Mouse (Mus musculus) heart, adult 8-10 months (tissue): ENCODE data around the gene Gm5105. TPM values are rescaled to one million over a fixed set of nuclear protein-coding genes. Genes with fewer than 3 reads are reported as not detected.

Source experiments
- DNase-seq: peaks from one replicate; pipeline ENCODE4 v3.0.0; 2022; ENCODE audit warnings: low spot score
- total RNA-seq, 4 experiments: library from RNA; stranded (reverse); gene quantifications; 2 replicates each; pipeline ENCODE4 v1.2.4; 2022

Gm5105 gene
- total RNA-seq, 4 experiments from 2014 or later, result 0.76 to 1.6 (median 1.1) TPM

- no peak for DNase-seq
Measured at GRCm38 (mm10) chr3:138027575-138028362, 39.4 kb downstream of the Gm5105 start.

- DNase-seq, result peak; percentile 74
Measured at GRCm38 (mm10) chr3:138026286-138026685, 40.9 kb downstream of the Gm5105 start.

- no peak for DNase-seq
Measured at GRCm38 (mm10) chr3:138022651-138023050, 44.5 kb downstream of the Gm5105 start.

GRCm38 (mm10) chr3:138022003-138022402 is 45.2 kb downstream of the Gm5105 start:
- DNase-seq, result no peak

- no peak for DNase-seq
Measured at GRCm38 (mm10) chr3:138016810-138017209, 50.4 kb downstream of the Gm5105 start.

GRCm38 (mm10) chr3:138014725-138015124 is 52.5 kb downstream of the Gm5105 start:
- no peak for DNase-seq

- no peak for DNase-seq
Measured at GRCm38 (mm10) chr3:138012351-138012750, 54.8 kb downstream of the Gm5105 start.

- no peak for DNase-seq
Measured at GRCm38 (mm10) chr3:138008152-138008551, 59.0 kb downstream of the Gm5105 start.

- no peak for DNase-seq
Measured at GRCm38 (mm10) chr3:138006896-138007295, 60.3 kb downstream of the Gm5105 start.

GRCm38 (mm10) chr3:138003264-138003663 is 63.9 kb downstream of the Gm5105 start:
- DNase-seq, result no peak

- no peak for DNase-seq
Measured at GRCm38 (mm10) chr3:138002545-138002944, 64.6 kb downstream of the Gm5105 start.

GRCm38 (mm10) chr3:138001865-138002264 is 65.3 kb downstream of the Gm5105 start:
- DNase-seq, result no peak

- peak; percentile 37 for DNase-seq
Measured at GRCm38 (mm10) chr3:138000724-138001069, 66.5 kb downstream of the Gm5105 start.

- DNase-seq, result no peak
Measured at GRCm38 (mm10) chr3:138000062-138000723, 67.0 kb downstream of the Gm5105 start.

GRCm38 (mm10) chr3:137999224-137999790 is 67.9 kb downstream of the Gm5105 start:
- no peak for DNase-seq

Other genes starting within 250 kb of the Gm5105 start
- gene H2afz, start 202.9 kb downstream of the Gm5105 start, total RNA-seq, result 10 to 100 TPM; 52.4 to 76.5 (median 66.3) TPM
- gene Dnajb14, start 199.7 kb downstream of the Gm5105 start, total RNA-seq, result 10 to 100 TPM in 2 of 4 experiments, 1 to 10 TPM in 2; 8.4 to 13.3 (median 10.8) TPM
- 100 to 1,000 TPM in 1 of 4 experiments, 10 to 100 TPM in 3; 87.5 to 104 (median 90.4) TPM for gene Lamtor3, start 148.9 kb downstream of the Gm5105 start, total RNA-seq
- gene Dapp1, start 85.8 kb downstream of the Gm5105 start, total RNA-seq, result 1 to 10 TPM; 5.5 to 9.2 (median 6.6) TPM
- gene 1110002E22Rik, start 2.3 kb downstream of the Gm5105 start, total RNA-seq, result 10 to 100 TPM; 40.6 to 58.5 (median 50.8) TPM
- 1 to 10 TPM; 1.1 to 1.9 (median 1.6) TPM for gene Trmt10a, start 76.1 kb upstream of the Gm5105 start, total RNA-seq
- 1 to 10 TPM; 6.6 to 8.4 (median 7.4) TPM for gene Mttp, start 77.6 kb upstream of the Gm5105 start, total RNA-seq
- gene 4930579F01Rik, start 126.4 kb upstream of the Gm5105 start, total RNA-seq, result not detected
- under 1 TPM; 0.11 to 0.81 (median 0.47) TPM for gene Adh7, start 150.4 kb upstream of the Gm5105 start, total RNA-seq
- 10 to 100 TPM; 26.8 to 55.8 (median 33.1) TPM for gene Adh1, start 193.6 kb upstream of the Gm5105 start, total RNA-seq
- not detected for gene Adh6a, start 245.9 kb upstream of the Gm5105 start, total RNA-seq